7 mouse cellular contexts compared by ENCODE assay signal in the genomic region with DNA sequence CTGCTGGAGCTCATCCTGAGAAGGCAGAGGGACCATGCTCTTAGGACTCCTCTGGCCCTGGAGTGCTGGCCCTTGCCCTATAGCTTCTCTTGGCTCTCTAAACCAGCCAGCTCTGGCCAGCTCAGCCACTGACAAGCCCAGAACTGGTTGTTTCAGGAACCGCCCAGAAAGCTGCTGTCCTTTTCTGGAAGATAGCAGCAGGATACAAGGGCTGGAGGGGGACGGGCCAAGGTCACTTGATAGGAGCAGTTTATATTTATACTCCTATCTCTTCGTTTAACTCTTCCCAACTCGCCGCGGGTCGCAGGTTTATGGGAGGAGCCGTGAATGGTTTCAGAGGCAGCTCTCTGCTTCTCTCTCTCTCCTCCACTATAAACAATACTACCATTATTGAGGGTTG. TPM values are rescaled to one million over a fixed set of nuclear protein-coding genes. Genes with fewer than 3 reads are reported as not detected.
DNase-seq lines count a peak whose midpoint lies in the region; ATAC-seq and TF ChIP-seq lines count a peak whose summit lies in the region.

No protein-coding gene starts in this region.

- H3K36me3 ChIP-seq in intestine, postnatal 0 days (ENCODE audit: control insufficient read depth, insufficient read depth) = no peaks in the 10 kb centered on the region

- peak; percentile 53 for ATAC-seq in intestine, postnatal 0 days
- ATAC-seq in megakaryocyte progenitor cell, adult 5-6 weeks (replicated peaks; ENCODE audit: poor library complexity) = peak; percentile 32; the same call in 1 of the 2 replicates

- peaks cover 19% of the 10 kb centered on the region for H3K4me1 ChIP-seq in intestine, postnatal 0 days (replicated peaks; ENCODE audit: control insufficient read depth, insufficient read depth, low read length)

- H3K27me3 ChIP-seq in intestine, postnatal 0 days (replicated peaks; ENCODE audit: control insufficient read depth, insufficient read depth, low read length) = no peaks in the 10 kb centered on the region

- H3K9ac ChIP-seq in intestine, postnatal 0 days (ENCODE audit: low read depth, low read length) = peak overlapping the region; percentile 57; the same call in 1 of the 2 replicates

- no peak for TF ChIP-seq CTCF in intestine, postnatal 0 days (IDR thresholded peaks at IDR 0.05; ENCODE audit: low read depth)

- no peaks in the 10 kb centered on the region for H3K9me3 ChIP-seq in intestine, postnatal 0 days (ENCODE audit: control insufficient read depth)

- intact Hi-C loops in gastrocnemius, postnatal 14 days (cut with DNase I; ENCODE audit: low total_unique reads) = no loop called here

- peak overlapping the region; percentile 74 for H3K4me2 ChIP-seq in intestine, postnatal 0 days (replicated peaks; ENCODE audit: low read depth)

- H3K27ac ChIP-seq in intestine, postnatal 0 days (ENCODE audit: low read depth, low read length) = peak overlapping the region; percentile 90

- peak overlapping the region; percentile 57 for H3K4me3 ChIP-seq in intestine, postnatal 0 days (ENCODE audit: low read depth, low read length)

- 11% methylated on average over 8 of the region's 8 CpGs for WGBS in intestine, postnatal 0 days

- DNase-seq in Muller cell, postnatal 12 days (ENCODE audit: inconsistent ontology term) = peak; percentile 59
- DNase-seq in adrenal gland, postnatal 36 days = peak; percentile 86 to 88
- DNase-seq in gastrocnemius, postnatal 14 days = peak; percentile 19
- peak; percentile 87 for DNase-seq in testis, postnatal 14 days (ENCODE audit: low spot score)
- no peak for DNase-seq in right cerebral cortex, postnatal 4 days

RNA-seq across cellular contexts. Expression of gene Sema4b, which starts 0.6 kb away (rescaled TPM):
- total RNA-seq in adrenal gland, postnatal 36 days (2021) = 10 to 100 TPM; 47.3 to 57.2 TPM
- 1 to 10 TPM; 1.9 to 2.5 TPM for total RNA-seq in gastrocnemius, postnatal 14 days (2021)
- polyA plus RNA-seq in intestine, postnatal 0 days (2015; fragmentation: Nextera tagmentation; extraction: Ambion mirVana) = 23.1 and 25.1 TPM in 2 replicates
- total RNA-seq in megakaryocyte progenitor cell, adult 5-6 weeks (2015) = 6.6 and 7.7 TPM in 2 replicates
- total RNA-seq in megakaryocyte progenitor cell, adult 5-6 weeks (2017) = 5.3 and 8.1 TPM in 2 replicates

RNA-seq across cellular contexts. Expression of gene Cib1, which starts 46.6 kb away (rescaled TPM):
- 10 to 100 TPM; 65.1 to 70.1 TPM for total RNA-seq in adrenal gland, postnatal 36 days (2021)
- 10 to 100 TPM in 1 of 2 experiments, 1 to 10 TPM in 1; 9.4 to 11.3 TPM for total RNA-seq in gastrocnemius, postnatal 14 days (2021)
- 526 and 531 TPM in 2 replicates for polyA plus RNA-seq in intestine, postnatal 0 days (2015; fragmentation: Nextera tagmentation; extraction: Ambion mirVana)
- total RNA-seq in megakaryocyte progenitor cell, adult 5-6 weeks (2015) = 65.0 and 67.2 TPM in 2 replicates
- 32.7 and 43.8 TPM in 2 replicates for total RNA-seq in megakaryocyte progenitor cell, adult 5-6 weeks (2017)

RNA-seq across cellular contexts. Expression of gene Gdpgp1, which starts 46.6 kb away (rescaled TPM):
- 1 to 10 TPM; 3.8 to 3.9 TPM for total RNA-seq in adrenal gland, postnatal 36 days (2021)
- total RNA-seq in gastrocnemius, postnatal 14 days (2021) = 1 to 10 TPM; 1.1 to 1.5 TPM
- 6.5 and 7.4 TPM in 2 replicates for polyA plus RNA-seq in intestine, postnatal 0 days (2015; fragmentation: Nextera tagmentation; extraction: Ambion mirVana)
- total RNA-seq in megakaryocyte progenitor cell, adult 5-6 weeks (2015) = 7.1 TPM in 2 replicates
- total RNA-seq in megakaryocyte progenitor cell, adult 5-6 weeks (2017) = 2.0 and 2.4 TPM in 2 replicates

Comparison
In these comparisons a context has a peak if more than half of its experiments do, and no peak if none do; other contexts are left out.
1. RNA of gene Sema4b, which starts 0.6 kb away (total RNA-seq): 47.3 to 57.2 TPM in adrenal gland, postnatal 36 days; 5.3 to 8.1 TPM in megakaryocyte progenitor cell, adult 5-6 weeks and 1.9 to 2.5 TPM in gastrocnemius, postnatal 14 days; every median in the first group is over 4 times any median in the second.